Mouse (Mus musculus): ENCODE results near the gene Gm4491.

DNA sequence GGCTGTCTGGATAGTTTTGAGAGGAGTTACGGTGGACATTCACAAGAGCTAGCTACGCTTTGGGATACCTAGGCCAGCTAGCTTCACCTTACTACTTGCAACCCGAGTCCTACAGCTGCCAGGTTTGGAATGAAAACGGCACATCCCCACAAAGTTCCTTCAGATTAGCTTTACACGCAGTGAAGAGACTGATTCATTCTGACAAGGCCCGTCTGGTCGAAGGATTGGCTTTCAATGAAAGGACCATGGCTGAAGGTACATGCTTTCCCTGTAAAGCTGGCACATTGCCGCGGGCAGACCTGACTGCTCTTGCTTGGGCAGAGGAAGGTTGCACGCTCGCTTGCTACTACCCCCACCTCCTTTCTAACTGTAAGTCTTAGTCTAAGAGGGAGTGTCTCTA, 10.0 kb downstream of the Gm4491 start:
- TF ChIP-seq CTCF (IDR thresholded peaks at IDR 0.05; ENCODE audit: low read depth) (no peak), EP300 (IDR thresholded peaks at IDR 0.05; ENCODE audit: low read depth) (no peak)

Data from liver, postnatal 0 days (tissue).